Mouse (Mus musculus) heart, embryonic 13.5 days (tissue): ENCODE results near the gene Pdcl. TPM values are rescaled to one million over a fixed set of nuclear protein-coding genes. Genes with fewer than 3 reads are reported as not detected.

Experiments
- ATAC-seq: fragments of 200-750 bp; cut with Nextera tagmentation; 2 replicates; pipeline ENCODE4 v1.8.0; 2017; ENCODE audit warnings: moderate TSS enrichment; ENCODE audit not compliant: insufficient number of reproducible peaks, low FRiP score, low TSS enrichment; ENCODE audit errors: extremely low read depth
- H3K27ac ChIP-seq: fragments of 300-500 bp; sonication (generic); replicated peaks from 2 replicates; pipeline ENCODE4 v1.5.1; 2015; ENCODE audit warnings: moderate library complexity, mild to moderate bottlenecking, inconsistent platforms
- H3K27me3 ChIP-seq: fragments of 300-500 bp; sonication (generic); replicated peaks from 2 replicates; pipeline ENCODE4 v1.6.1; 2015; ENCODE audit warnings: mild to moderate bottlenecking, inconsistent platforms
- H3K36me3 ChIP-seq: fragments of 300-500 bp; sonication (generic); 2 replicates; pipeline ENCODE4 v1.6.1; 2015; ENCODE audit warnings: mild to moderate bottlenecking, inconsistent platforms
- H3K4me1 ChIP-seq: fragments of 300-500 bp; sonication (generic); 2 replicates; pipeline ENCODE4 v1.6.1; 2015; ENCODE audit warnings: inconsistent platforms
- H3K4me2 ChIP-seq: fragments of 300-500 bp; sonication (generic); 2 replicates; pipeline ENCODE4 v1.6.1; 2015; ENCODE audit warnings: inconsistent platforms, mild to moderate bottlenecking, moderate library complexity
- H3K4me3 ChIP-seq: fragments of 300-500 bp; sonication (generic); 2 replicates; pipeline ENCODE4 v1.5.1; 2015; ENCODE audit warnings: moderate library complexity, mild to moderate bottlenecking, inconsistent platforms
- H3K9ac ChIP-seq: fragments of 300-500 bp; sonication (generic); 2 replicates; pipeline ENCODE4 v1.6.1; 2015; ENCODE audit warnings: inconsistent platforms, mild to moderate bottlenecking, moderate library complexity
- H3K9me3 ChIP-seq: fragments of 300-500 bp; sonication (generic); 2 replicates; pipeline ENCODE4 v1.6.1; 2016; ENCODE audit warnings: inconsistent platforms
- WGBS: fragments of 180-500 bp; shearing (Covaris S2); methylation state at CpG from one replicate; pipeline ENCODE4 v1.1.7; 2015; ENCODE audit warnings: mixed read lengths; 5-methylcytosine and 5-hydroxymethylcytosine counted together
- polyA plus RNA-seq: library from polyadenylated mRNA; unstranded; fragments of >200 nt; fragmentation: Nextera tagmentation; extraction: Ambion mirVana; gene quantifications from 2 replicates; pipeline ENCODE4 v1.2.1, GENCODE M21; 2015

Gene Pdcl
- polyA plus RNA-seq, 1 experiment from 2014 or later = 29.7 TPM

GRCm38 (mm10) chr2:37326215-37326614 is 32.9 kb downstream of the Pdcl start, which contains the start of gene Olfr368:
Gene Olfr368 (plus strand): TSS chr2:37326515.
- Histone ChIP-seq H3K4me1 (no peaks in the 10 kb centered on the region), H3K4me2 (no peak within 1 kb of the TSS), H3K9me3 (no peaks in the 10 kb centered on the region), H3K27ac (no peak within 1 kb of the TSS), H3K36me3 (no peaks in the 10 kb centered on the region), H3K27me3 (no peaks in the 10 kb centered on the region), H3K9ac (no peak within 1 kb of the TSS), H3K4me3 (no peak within 1 kb of the TSS)
- ATAC-seq = no peak
- 59% methylated on average over 1 of the region's 1 CpGs for WGBS

Other genes with a start within 250 kb of the Pdcl start
- gene Olfr362, start 241.4 kb downstream of the Pdcl start, polyA plus RNA-seq = not detected in 2 replicates
- gene Olfr364-ps1, start 220.0 kb downstream of the Pdcl start, polyA plus RNA-seq = not detected in 2 replicates
- not detected in 2 replicates for gene Olfr365, start 171.1 kb downstream of the Pdcl start, polyA plus RNA-seq
- gene Olfr366, start 147.8 kb downstream of the Pdcl start, polyA plus RNA-seq = not detected in 2 replicates
- gene Olfr368, start 32.8 kb downstream of the Pdcl start, polyA plus RNA-seq = not detected in 2 replicates
- 9.0 and 9.6 TPM in 2 replicates for gene Rc3h2, start 63.6 kb upstream of the Pdcl start, polyA plus RNA-seq
- 3.9 and 4.3 TPM in 2 replicates for gene Zbtb26, start 83.8 kb upstream of the Pdcl start, polyA plus RNA-seq
- 3.9 and 4.0 TPM in 2 replicates for gene Zbtb6, start 83.8 kb upstream of the Pdcl start, polyA plus RNA-seq
- gene Rabgap1, start 83.9 kb upstream of the Pdcl start, polyA plus RNA-seq = 25.8 and 26.1 TPM in 2 replicates
- gene Gpr21, start 157.0 kb upstream of the Pdcl start, polyA plus RNA-seq = 0.64 and 0.78 TPM in 2 replicates